Mouse (Mus musculus) forebrain, postnatal 0 days (tissue): ENCODE results near the gene Fnd3c2. TPM values are rescaled to one million over a fixed set of nuclear protein-coding genes. Genes with fewer than 3 reads are reported as not detected.
A peak's percentile ranks its signal among the peaks of the same experiment; 100 is the strongest.

Source experiments
- ATAC-seq: fragments of 200-750 bp; cut with Nextera tagmentation; 2 replicates; pipeline ENCODE4 v1.8.0; 2017; ENCODE audit warnings: mild to moderate bottlenecking, moderate library complexity
- DNase-seq: peaks from one replicate; pipeline ENCODE4 v3.0.0-alpha.2; 2015
- H3K27ac ChIP-seq: fragments of 300-500 bp; sonication (generic); 2 replicates; pipeline ENCODE4 v1.5.1; 2014; ENCODE audit warnings: low read depth, mild to moderate bottlenecking, antibody characterized with exemption, low read length, moderate library complexity, mixed read lengths
- H3K27me3 ChIP-seq: fragments of 300-500 bp; sonication (generic); 2 replicates; pipeline ENCODE4 v1.6.1; 2014; ENCODE audit warnings: mild to moderate bottlenecking, low read length, mixed read lengths; ENCODE audit not compliant: insufficient read depth
- H3K36me3 ChIP-seq: fragments of 300-500 bp; sonication (generic); 2 replicates; pipeline ENCODE4 v1.6.1; 2014; ENCODE audit warnings: mild to moderate bottlenecking, moderate library complexity; ENCODE audit not compliant: insufficient read depth
- H3K4me1 ChIP-seq: fragments of 300-500 bp; sonication (generic); 2 replicates; pipeline ENCODE4 v1.6.1; 2014; ENCODE audit warnings: antibody characterized with exemption; ENCODE audit not compliant: insufficient read depth
- H3K4me2 ChIP-seq: fragments of 300-500 bp; sonication (generic); 2 replicates; pipeline ENCODE4 v1.6.1; 2014; ENCODE audit warnings: low read depth, mild to moderate bottlenecking, moderate library complexity
- H3K4me3 ChIP-seq: fragments of 300-500 bp; sonication (generic); 2 replicates; pipeline ENCODE4 v1.5.1; 2014; ENCODE audit warnings: low read depth, low read length, mixed read lengths
- H3K9ac ChIP-seq: fragments of 300-500 bp; sonication (generic); 2 replicates; pipeline ENCODE4 v1.6.1; 2014; ENCODE audit warnings: mild to moderate bottlenecking
- H3K9me3 ChIP-seq: fragments of 300-500 bp; sonication (generic); 2 replicates; pipeline ENCODE4 v1.6.1; 2016; ENCODE audit warnings: low read length
- CTCF ChIP-seq: sonication (generic); IDR thresholded peaks from 2 replicates; pipeline ENCODE4 v1.5.1; 2016; ENCODE audit warnings: antibody characterized with exemption, control low read depth, low read depth
- WGBS: fragments of 180-500 bp; shearing (Covaris S2); extraction: QIAGEN DNeasy Blood & Tissue Kit; methylation state at CpG from one replicate; pipeline ENCODE4 v1.1.7; 2014; 5-methylcytosine and 5-hydroxymethylcytosine counted together
- polyA plus RNA-seq: library from polyadenylated mRNA; unstranded; fragments of >200 nt; fragmentation: Nextera tagmentation; extraction: Ambion mirVana; gene quantifications from 2 replicates; pipeline ENCODE4 v1.2.1, GENCODE M21; 2015
- total RNA-seq: library from RNA; depleted of rRNA; stranded (reverse); fragments of >200 nt; gene quantifications from 2 replicates; pipeline ENCODE4 v1.2.3, GENCODE M21; 2014; rRNA removed

Gene Fnd3c2
- total and polyA plus RNA-seq, 2 experiments from 2014 or later = not detected

- no peak overlapping the region for H3K27ac ChIP-seq
- no peak overlapping the region for H3K4me3 ChIP-seq
- ATAC-seq (no peak), DNase-seq (no peak)
- no peak overlapping the region for H3K4me2 ChIP-seq
- no peaks in the 10 kb centered on the region for H3K27me3 ChIP-seq
- 38% methylated on average over 4 of the region's 4 CpGs for WGBS
- H3K4me1 ChIP-seq = peaks cover 4% of the 10 kb centered on the region
- H3K9me3 ChIP-seq = no peaks in the 10 kb centered on the region
- H3K36me3 ChIP-seq = no peaks in the 10 kb centered on the region
- TF ChIP-seq CTCF = no peak
- no peak overlapping the region for H3K9ac ChIP-seq
Observed at GRCm38 (mm10) chrX:106190091-106190490, 65.1 kb downstream of the Fnd3c2 start.

DNA sequence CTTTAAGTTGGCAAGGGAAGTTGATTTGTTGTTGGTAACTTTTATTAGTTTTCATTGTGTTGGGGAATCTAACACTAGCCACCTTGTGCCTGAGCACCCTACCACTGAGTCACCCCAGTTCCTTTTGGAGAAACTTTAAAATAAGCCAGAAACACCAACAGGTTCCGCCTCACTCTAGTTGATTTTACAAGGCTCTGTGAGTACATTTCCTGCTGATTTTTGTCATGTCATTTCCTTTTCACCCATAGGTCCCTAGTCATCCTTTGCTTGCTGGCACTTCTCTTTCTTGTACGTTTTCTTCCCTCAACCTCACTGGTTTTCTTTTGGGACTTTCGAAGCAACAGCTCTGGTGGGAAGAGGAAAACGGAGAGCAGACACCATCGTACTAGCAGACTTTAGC, 65.8 kb downstream of the Fnd3c2 start:
- H3K36me3 ChIP-seq = no peaks in the 10 kb centered on the region
- no peak for ATAC-seq
- H3K27me3 ChIP-seq = no peaks in the 10 kb centered on the region
- H3K9ac ChIP-seq = no peak overlapping the region
- H3K4me2 ChIP-seq = peak overlapping the region; percentile 59; the same call in 1 of the 2 replicates
- H3K4me1 ChIP-seq = peaks cover 4% of the 10 kb centered on the region
- no peak for DNase-seq
- no peaks in the 10 kb centered on the region for H3K9me3 ChIP-seq
- H3K27ac ChIP-seq = no peak overlapping the region
- no peak for TF ChIP-seq CTCF
- H3K4me3 ChIP-seq = no peak overlapping the region
- WGBS = 56% methylated on average over 5 of the region's 5 CpGs

DNA sequence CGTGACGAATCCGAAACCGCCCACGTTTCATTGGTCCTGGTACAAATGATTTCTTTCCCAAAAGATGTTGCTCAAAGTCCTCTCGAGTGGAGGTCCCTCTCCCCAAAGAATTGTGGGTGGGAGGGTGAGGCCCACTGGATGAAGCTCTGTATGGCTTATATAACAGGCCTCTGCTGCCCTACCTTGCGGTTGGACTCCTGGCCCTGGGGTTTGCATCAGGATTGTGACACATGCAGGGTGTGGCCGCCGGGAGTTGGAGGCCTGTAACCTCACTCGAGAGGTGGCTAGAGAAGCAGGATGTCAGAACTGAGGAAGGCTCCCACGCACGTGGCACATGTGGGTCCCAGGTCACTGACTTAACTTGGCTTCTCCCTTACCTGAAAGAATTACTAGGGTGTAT, 67.4 kb downstream of the Fnd3c2 start:
- no peaks in the 10 kb centered on the region for H3K9me3 ChIP-seq
- H3K4me3 ChIP-seq = peak overlapping the region; percentile 44
- no peak for ATAC-seq
- no peak for TF ChIP-seq CTCF
- no peak for DNase-seq
- peak overlapping the region; percentile 35; the same call in 1 of the 2 replicates for H3K27ac ChIP-seq
- no peaks in the 10 kb centered on the region for H3K36me3 ChIP-seq
- WGBS = 27% methylated on average over 12 of the region's 12 CpGs
- H3K4me1 ChIP-seq = peaks cover 4% of the 10 kb centered on the region
- H3K27me3 ChIP-seq = no peaks in the 10 kb centered on the region
- peak overlapping the region; percentile 59 for H3K4me2 ChIP-seq
- peak overlapping the region; percentile 50 for H3K9ac ChIP-seq

DNA sequence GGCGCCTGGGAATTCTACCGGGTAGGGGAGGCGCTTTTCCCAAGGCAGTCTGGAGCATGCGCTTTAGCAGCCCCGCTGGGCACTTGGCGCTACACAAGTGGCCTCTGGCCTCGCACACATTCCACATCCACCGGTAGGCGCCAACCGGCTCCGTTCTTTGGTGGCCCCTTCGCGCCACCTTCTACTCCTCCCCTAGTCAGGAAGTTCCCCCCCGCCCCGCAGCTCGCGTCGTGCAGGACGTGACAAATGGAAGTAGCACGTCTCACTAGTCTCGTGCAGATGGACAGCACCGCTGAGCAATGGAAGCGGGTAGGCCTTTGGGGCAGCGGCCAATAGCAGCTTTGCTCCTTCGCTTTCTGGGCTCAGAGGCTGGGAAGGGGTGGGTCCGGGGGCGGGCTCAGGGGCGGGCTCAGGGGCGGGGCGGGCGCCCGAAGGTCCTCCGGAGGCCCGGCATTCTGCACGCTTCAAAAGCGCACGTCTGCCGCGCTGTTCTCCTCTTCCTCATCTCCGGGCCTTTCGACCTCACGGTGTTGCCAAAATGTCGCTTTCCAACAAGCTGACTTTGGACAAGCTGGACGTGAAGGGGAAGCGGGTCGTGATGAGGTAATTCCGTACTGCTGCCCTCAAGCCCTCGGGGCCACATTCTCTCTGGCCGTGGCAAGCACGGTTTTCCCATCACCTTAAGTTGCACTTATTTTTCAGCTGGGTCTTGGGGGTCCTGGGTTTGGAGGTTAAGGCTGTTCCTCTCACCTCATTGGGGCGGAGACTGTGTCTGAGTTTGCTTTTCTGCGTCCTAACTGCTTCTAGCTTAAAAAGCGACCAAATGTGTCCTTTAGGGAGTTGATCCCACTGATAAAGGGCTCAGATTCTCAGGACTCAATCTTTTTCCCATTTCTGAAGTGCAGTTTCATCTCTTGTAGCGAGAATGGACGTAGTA, 68.2 kb downstream of the Fnd3c2 start, which contains the start of gene Pgk1:
Pgk1 (plus strand) TSS at position 388 of the 937 bp plus-strand sequence.
- DNase-seq (peak; percentile 95), ATAC-seq (peak; percentile 98)
- Histone ChIP-seq H3K4me3 (peak within 1 kb of the TSS; percentile 44), H3K27ac (peak within 1 kb of the TSS; percentile 79), H3K9me3 (no peaks in the 10 kb centered on the region), H3K36me3 (no peaks in the 10 kb centered on the region), H3K9ac (peak within 1 kb of the TSS; percentile 54), H3K4me1 (peaks cover 4% of the 10 kb centered on the region), H3K4me2 (peak within 1 kb of the TSS; percentile 59), H3K27me3 (no peaks in the 10 kb centered on the region)
- TF ChIP-seq CTCF = peak; percentile 22; the same call in 1 of the 2 replicates
- WGBS = 25% methylated on average over 55 of the region's 55 CpGs

DNA sequence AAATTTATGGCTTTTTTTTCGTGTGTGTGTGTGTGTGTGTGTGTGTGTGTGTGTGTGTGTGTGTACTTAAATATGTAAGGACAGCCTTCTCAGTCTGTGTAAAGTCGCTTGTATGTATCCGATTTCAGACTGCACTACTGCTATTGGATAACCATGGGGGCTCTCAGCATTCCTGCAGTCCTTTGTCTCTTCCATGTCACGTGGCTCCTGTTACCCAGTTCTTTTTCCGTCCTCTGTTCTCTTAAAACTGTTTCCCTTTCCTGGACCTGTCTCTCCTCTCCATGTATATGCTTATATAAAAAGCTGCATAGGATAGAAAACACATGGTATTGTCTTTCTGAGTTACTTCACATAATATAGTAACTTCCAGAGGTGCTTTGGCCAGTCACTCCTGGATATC, 69.5 kb downstream of the Fnd3c2 start:
- Histone ChIP-seq H3K4me3 (no peak overlapping the region), H3K36me3 (no peaks in the 10 kb centered on the region), H3K9ac (no peak overlapping the region), H3K4me1 (peaks cover 4% of the 10 kb centered on the region), H3K27me3 (no peaks in the 10 kb centered on the region), H3K4me2 (peak overlapping the region; percentile 40), H3K9me3 (no peaks in the 10 kb centered on the region), H3K27ac (0 out of 2 replicates have a peak overlapping the region, but pooled peaks have one; percentile 35)
- ATAC-seq = no peak
- 22% methylated on average over 5 of the region's 5 CpGs for WGBS
- TF ChIP-seq CTCF = no peak
- peak; percentile 11 for DNase-seq

Other genes starting within 250 kb of the Fnd3c2 start
- gene Magt1, start 243.5 kb downstream of the Fnd3c2 start, total RNA-seq = 15.5 and 17.0 TPM in 2 replicates
- 8.5 and 12.3 TPM in 2 replicates for gene Magt1, start 243.5 kb downstream of the Fnd3c2 start, polyA plus RNA-seq
- 193 and 278 TPM in 2 replicates for gene Cox7b, start 239.7 kb downstream of the Fnd3c2 start, total RNA-seq
- 393 and 557 TPM in 2 replicates for gene Cox7b, start 239.7 kb downstream of the Fnd3c2 start, polyA plus RNA-seq
- gene Atp7a, start 228.1 kb downstream of the Fnd3c2 start, total RNA-seq = 11.7 and 14.6 TPM in 2 replicates
- 4.2 and 6.5 TPM in 2 replicates for gene Atp7a, start 228.1 kb downstream of the Fnd3c2 start, polyA plus RNA-seq
- gene Tlr13, start 112.2 kb downstream of the Fnd3c2 start, total RNA-seq = 0.85 and 1.5 TPM in 2 replicates
- gene Tlr13, start 112.2 kb downstream of the Fnd3c2 start, polyA plus RNA-seq = 0.30 and 0.45 TPM in 2 replicates
- gene Pgk1, start 68.3 kb downstream of the Fnd3c2 start, total RNA-seq = 245 and 251 TPM in 2 replicates
- 227 and 230 TPM in 2 replicates for gene Pgk1, start 68.3 kb downstream of the Fnd3c2 start, polyA plus RNA-seq
- 18.5 and 20.4 TPM in 2 replicates for gene Taf9b, start 34.2 kb downstream of the Fnd3c2 start, total RNA-seq
- gene Taf9b, start 34.2 kb downstream of the Fnd3c2 start, polyA plus RNA-seq = 21.4 and 21.8 TPM in 2 replicates
- gene Fndc3c1, start 230.0 kb upstream of the Fnd3c2 start, total RNA-seq = 0.29 TPM in 1 of 2 replicates, not detected in the other
- 0.04 TPM in 1 of 2 replicates, not detected in the other for gene Fndc3c1, start 230.0 kb upstream of the Fnd3c2 start, polyA plus RNA-seq